Mouse (Mus musculus) kidney, adult 9 months (tissue): ENCODE measurements around the gene Thbs4.

ENCODE experiments used
- DNase-seq: peaks from one replicate; pipeline ENCODE4 v3.0.0; 2022

Thbs4 gene

DNA sequence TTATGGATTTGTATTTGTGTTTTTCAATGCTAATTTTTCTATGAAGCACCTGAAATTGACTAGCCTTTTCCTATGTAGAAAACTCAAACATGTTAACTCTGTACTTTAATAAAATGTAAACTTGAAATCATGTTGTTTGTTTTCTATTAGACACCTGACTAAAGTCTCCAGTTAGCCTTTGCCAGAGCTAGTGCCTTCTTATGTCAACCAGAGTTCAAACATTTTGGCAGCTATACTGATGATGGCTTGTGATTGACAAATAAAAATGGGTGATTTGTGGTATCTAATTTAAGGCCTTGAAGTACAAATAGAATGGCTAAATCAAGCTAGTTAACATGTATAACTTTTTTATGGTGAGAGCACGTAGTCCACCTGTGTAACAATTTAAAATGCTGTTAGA, 82.8 kb downstream of the Thbs4 start:
- DNase-seq = no peak

DNA sequence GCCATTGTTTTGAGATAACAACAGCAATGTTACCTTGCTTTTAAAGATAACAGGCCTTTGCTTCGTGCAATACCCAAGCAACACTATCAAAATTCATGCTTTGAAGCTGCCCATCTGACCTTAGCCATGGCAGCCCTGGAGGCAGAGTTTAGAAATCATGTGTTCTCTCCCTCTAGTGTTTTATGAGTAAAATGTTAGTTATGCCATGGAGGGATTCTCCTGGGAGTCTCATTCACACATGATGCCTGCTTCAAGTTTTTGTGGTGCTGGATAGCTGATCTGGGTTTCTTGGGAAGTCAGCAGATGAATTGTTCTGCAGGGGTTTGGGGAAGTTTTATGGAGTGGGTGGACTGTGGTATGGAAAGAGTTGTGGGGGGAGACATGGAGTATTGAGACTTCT, 84.3 kb downstream of the Thbs4 start:
- no peak for DNase-seq

DNA sequence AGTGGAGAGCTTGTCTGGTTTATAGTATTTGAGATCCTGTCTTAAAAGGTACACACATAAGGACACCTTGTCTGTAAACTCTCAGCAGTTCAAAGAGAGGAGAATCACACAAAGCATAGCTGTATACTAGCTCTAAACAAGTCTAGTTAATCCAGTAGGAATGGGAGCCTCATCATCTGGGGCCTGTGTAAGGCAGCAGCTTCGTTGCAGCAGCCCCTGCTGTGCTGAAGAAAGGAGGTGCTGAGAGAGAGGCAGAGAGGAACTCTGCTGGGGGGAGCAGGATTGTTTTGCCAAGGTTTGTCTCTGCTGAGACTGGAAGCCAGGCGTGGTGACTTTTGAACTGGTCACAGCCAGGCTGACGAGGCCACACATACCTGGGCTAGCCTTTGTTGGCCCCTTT, 85.1 kb downstream of the Thbs4 start:
- no peak for DNase-seq

DNA sequence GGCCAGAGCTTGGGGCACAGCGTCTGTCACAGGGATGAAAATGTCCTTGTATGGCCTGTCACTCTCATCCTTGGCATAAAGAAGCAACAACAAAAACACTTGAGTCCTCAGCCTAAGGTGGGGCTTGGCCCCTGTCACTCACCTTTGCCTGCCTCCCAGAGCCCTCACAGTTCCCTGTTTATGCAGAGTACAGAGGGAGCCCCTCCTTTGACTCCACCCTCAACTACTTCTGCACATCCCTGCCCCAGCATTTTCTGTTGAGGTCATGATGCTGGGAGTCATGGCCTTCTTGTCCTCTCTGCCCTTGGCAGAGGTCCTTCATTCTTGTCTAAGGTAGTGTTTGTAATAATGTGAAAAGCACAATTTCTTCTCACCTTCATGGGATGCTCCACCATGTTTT, 86.2 kb downstream of the Thbs4 start:
- DNase-seq = no peak

DNA sequence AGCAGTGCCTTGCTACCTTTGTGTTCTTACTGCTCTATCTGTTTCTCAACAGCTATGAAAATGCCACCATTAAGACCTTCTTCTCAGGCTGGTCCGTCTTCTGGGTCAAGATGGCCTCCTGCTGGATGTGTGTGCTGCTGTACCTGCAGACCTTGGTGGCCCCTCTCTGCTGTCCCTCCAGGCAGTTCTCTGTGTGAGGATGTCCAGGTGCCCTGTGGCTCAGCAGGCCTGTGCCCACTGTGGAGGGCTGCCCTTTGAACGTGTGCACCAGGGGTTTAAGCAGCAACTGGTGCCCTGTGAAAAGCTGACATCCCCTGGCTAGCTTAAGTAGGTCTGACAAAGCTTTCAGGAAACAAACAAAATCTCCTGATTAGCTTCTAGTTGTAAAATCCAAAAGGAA, 86.7 kb downstream of the Thbs4 start:
- DNase-seq = no peak

DNA sequence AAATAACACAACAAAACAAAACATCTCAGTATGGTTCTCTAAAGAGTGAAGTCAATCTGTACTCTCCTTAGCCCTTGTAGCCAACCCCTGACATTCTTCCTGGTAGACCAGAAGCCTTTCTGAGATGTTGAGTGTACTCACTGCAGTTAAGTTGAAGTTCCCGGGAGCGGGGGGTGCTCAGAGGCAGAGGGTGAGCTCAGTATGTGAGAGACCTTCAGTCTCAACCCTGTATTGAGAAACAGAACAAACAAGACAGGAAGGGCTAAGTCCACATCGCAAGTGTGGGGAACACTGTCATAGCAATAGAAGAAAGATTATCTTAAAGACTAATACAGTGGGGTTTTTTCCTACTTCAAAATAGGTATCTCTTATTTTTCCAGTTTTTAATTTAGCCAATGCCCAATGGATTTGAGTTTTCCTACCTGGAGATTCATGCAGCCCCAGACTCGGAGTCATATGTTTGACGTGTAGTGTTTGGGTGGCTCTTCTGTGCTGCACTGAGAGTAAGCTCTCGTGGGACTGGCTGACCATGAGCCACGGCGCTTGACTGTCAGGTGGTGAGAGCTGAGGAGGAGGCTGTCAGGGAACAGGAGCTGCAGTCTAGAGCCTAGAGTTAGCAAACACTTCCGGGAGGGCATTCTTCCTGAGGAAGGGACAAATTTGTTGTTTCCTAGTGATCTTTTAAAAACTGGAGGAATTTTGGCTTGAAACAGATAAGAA, 88.1 kb downstream of the Thbs4 start:
- no peak for DNase-seq

DNA sequence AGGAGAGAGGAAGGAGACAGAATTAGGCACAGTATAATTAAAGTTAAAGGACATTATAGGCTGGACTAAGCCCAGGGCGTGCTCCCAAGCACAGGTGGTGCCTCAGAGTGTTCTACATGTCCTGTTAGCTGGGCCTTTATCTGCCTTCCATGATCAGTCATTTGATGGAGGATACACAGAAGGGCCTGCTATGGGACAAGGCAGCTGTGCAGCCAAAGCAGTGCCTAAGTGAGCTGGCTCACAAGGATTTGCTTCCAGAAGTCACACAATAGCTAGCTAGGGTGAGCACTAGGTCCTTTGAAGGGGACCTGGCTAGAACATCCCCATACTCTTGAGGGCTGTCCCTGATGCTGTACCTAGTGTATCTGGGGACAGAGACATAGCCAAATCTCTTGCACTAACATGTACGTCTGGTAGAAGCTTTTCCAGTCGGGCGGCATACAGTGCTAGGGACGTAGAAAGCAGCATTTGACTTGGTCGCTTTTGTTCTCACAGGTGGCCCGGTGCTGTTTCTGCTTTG, 89.5 kb downstream of the Thbs4 start:
- no peak for DNase-seq

DNA sequence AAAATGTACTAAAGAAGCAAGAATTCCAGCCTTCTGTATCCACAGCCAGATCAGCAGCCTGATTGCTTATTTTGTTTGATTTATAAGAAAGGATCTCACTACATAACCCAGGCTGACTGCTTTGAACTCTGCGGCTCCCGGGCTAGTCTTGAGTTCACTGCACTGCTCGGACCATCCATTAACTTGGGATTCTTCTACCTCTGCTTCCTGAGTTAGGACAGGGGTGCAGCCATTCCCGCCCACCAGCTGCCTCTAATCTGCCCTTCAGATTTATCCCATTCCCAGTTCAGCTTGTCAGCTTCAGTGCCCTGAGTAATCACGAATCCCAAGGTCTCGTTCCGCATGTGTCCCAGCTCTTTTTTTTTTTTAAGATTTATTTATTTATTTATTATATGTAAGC, 90.4 kb downstream of the Thbs4 start:
- DNase-seq = peak; percentile 11

DNA sequence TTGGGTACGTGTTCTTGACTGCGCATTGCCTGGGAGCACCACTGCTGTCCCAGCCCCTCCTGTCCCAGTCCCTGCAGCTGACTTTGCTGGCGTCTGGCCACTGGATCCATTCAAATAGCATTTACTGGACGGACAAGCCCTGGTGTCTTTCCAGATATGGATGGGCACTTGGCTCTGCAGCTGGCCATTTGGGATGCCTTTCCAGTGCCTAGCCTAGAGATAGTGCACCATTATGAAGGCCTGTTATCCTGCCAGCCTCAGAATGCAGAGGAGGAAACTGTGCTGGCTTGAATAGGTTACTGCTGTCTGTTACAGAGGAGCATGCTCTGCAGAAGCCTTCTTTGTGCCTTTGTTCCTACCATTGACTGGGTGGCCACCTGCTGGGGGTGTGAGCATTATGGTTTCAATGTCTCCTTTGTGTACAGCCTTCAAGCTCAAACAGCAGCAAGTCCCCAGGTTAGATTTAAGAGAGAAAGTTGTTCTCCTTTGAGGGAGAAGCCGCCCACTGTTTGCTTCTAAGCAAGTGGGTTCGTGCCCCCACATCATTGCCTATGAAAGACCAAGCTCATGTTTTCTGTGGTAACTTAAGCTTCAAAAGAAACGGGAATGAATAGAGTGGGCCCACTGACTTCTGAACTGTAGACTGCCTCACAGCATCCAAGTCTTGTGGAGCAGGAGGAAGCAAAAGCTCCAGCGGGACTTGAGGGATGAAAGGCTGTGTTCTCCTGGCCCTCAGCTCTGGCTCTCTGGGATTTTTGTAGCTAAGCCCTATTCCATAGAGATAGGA, 91.2 kb downstream of the Thbs4 start:
- no peak for DNase-seq

DNA sequence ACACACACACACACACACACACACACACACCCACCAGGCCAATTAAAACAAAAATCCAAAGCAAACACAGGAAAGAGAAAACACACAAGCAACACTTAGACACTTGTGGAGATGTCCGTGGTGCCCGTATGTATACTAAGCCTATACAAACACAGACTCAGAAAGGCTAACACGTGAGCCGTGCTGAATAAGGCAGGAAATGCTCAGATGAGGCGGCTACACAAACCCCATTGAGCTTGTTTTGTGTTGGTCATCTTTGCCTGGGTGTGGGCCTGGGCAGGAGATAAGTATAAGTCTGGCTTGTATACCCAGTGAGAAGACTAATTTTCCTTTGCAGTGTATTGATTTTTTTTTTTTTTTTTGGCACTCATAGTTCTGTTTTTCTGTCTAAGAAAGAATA, 92.6 kb downstream of the Thbs4 start:
- no peak for DNase-seq
